ENCODE assay signal across 9 mouse cellular contexts in the genomic region with DNA sequence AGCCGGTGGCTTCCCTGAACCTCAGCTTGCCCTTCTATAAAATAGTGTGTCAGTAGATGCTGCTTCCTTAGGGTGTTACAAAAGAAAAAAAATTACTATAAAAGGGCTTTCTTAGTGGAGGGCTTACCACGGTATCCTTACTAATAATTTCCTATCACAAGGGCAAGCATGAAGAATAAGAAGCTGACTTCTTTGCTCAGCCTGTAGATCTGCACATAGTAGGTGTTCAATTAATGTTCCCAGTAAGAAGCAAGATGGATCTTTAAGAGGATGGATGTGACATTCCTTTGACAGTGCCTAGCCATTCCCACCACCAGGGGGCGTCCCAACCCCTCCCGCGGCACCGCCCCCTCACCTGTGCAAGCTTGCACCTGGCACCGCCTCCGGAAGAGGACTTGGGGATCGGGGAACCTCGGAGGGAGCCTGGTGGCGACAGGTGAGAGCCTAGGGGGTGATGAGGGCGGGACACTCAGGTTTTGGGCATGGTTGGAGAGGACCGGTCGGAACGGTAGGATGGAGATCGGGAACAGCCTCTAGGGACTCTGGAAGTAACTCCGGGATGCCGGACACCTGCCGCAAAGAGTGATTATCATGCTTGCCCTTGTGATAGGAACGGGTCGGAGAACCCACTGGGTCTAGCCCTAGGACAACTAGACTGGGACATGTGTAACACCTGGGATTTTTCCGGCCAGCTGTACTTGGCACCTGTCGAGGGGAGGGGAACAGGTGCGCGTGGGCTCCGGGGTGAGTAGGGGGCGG. TPM values are rescaled to one million over a fixed set of nuclear protein-coding genes. Genes with fewer than 3 reads are reported as not detected.
DNase-seq lines count a peak whose midpoint lies in the region; ATAC-seq lines count a peak whose summit lies in the region.
"Had no signal": no experiment of that assay in that cellular context is flagged by ENCODE, and none has a peak within 500 bp of the region (broad histone marks: within the 10 kb centered on the region; RNA-seq: fewer than 3 reads in every experiment).

Bicdl2 (plus strand) TSS at position 390 of the 759 bp plus-strand sequence.

- no peak within 1 kb of the TSS for H3K4me3 ChIP-seq in midbrain, embryonic 15.5 days
- no peak within 1 kb of the TSS for H3K4me3 ChIP-seq in midbrain, embryonic 11.5 days (ENCODE audit: low read depth, low read length)
- peak within 1 kb of the TSS; percentile 19 for H3K4me3 ChIP-seq in heart, embryonic 16.5 days (ENCODE audit: low read length)

- H3K27me3 ChIP-seq in midbrain, embryonic 15.5 days (replicated peaks) = peaks cover 42% of the 10 kb centered on the region
- H3K27me3 ChIP-seq in midbrain, embryonic 11.5 days (ENCODE audit: control insufficient read depth, insufficient read depth, low read length) = peaks cover 24% of the 10 kb centered on the region
- peaks cover 32% of the 10 kb centered on the region for H3K27me3 ChIP-seq in heart, embryonic 16.5 days (ENCODE audit: control insufficient read depth, insufficient read depth, low read length)

- peak within 1 kb of the TSS; percentile 14 for H3K4me2 ChIP-seq in midbrain, embryonic 15.5 days
- H3K4me2 ChIP-seq in midbrain, embryonic 11.5 days = no peak within 1 kb of the TSS
- H3K4me2 ChIP-seq in heart, embryonic 16.5 days (ENCODE audit: low read depth, low read length) = peak within 1 kb of the TSS; percentile 48

- 7% methylated on average over 27 of the region's 27 CpGs for WGBS in midbrain, embryonic 15.5 days
- 8% methylated on average over 27 of the region's 27 CpGs for WGBS in midbrain, embryonic 11.5 days
- 5% methylated on average over 27 of the region's 27 CpGs for WGBS in heart, embryonic 16.5 days
- 4% methylated on average over 27 of the region's 27 CpGs for whole genome bisulfite sequencing in large intestine, adult 2 months

- H3K4me1 ChIP-seq in midbrain, embryonic 15.5 days = no peaks in the 10 kb centered on the region
- H3K4me1 ChIP-seq in midbrain, embryonic 11.5 days (ENCODE audit: control insufficient read depth, insufficient read depth, low read length) = no peaks in the 10 kb centered on the region
- peaks cover 2% of the 10 kb centered on the region; the same call in 1 of the 2 replicates for H3K4me1 ChIP-seq in heart, embryonic 16.5 days (ENCODE audit: control insufficient read depth, insufficient read depth, low read length)

- DNase-seq in midbrain, embryonic 11.5 days (ENCODE audit: low spot score, missing footprints) = no peak
- DNase-seq in adrenal gland, postnatal 36 days = peak; percentile 53 to 74
- peak; percentile 69 for DNase-seq in large intestine, adult 2 months (ENCODE audit: low read depth, low spot score)
- DNase-seq in embryo, embryonic 10 days (ENCODE audit: low spot score) = no peak

- ATAC-seq in midbrain, embryonic 15.5 days (replicated peaks) = no peak
- ATAC-seq in midbrain, embryonic 11.5 days (ENCODE audit: low FRiP score) = no peak
- no peak for ATAC-seq in heart, embryonic 16.5 days (replicated peaks; ENCODE audit: extremely low read depth, insufficient read depth, low FRiP score)
- peak; percentile 52 for ATAC-seq in megakaryocyte progenitor cell, adult 5-6 weeks (replicated peaks; ENCODE audit: poor library complexity)
- ATAC-seq in monocyte, adult 5-6 weeks (replicated peaks; ENCODE audit: insufficient number of reproducible peaks, low FRiP score, low TSS enrichment, poor library complexity, severe bottlenecking) = no peak

- no peaks in the 10 kb centered on the region for H3K36me3 ChIP-seq in midbrain, embryonic 15.5 days (replicated peaks)
- H3K36me3 ChIP-seq in midbrain, embryonic 11.5 days (ENCODE audit: control insufficient read depth, insufficient read depth, low read length) = no peaks in the 10 kb centered on the region
- H3K36me3 ChIP-seq in heart, embryonic 16.5 days (ENCODE audit: control insufficient read depth, insufficient read depth) = no peaks in the 10 kb centered on the region

- H3K27ac ChIP-seq in midbrain, embryonic 15.5 days = no peak within 1 kb of the TSS
- H3K27ac ChIP-seq in midbrain, embryonic 11.5 days (ENCODE audit: low read depth, low read length) = no peak within 1 kb of the TSS
- H3K27ac ChIP-seq in heart, embryonic 16.5 days (ENCODE audit: low read length) = no peak within 1 kb of the TSS

- H3K9ac ChIP-seq in midbrain, embryonic 15.5 days = no peak within 1 kb of the TSS
- no peak within 1 kb of the TSS for H3K9ac ChIP-seq in midbrain, embryonic 11.5 days (ENCODE audit: low read length)
- peak within 1 kb of the TSS; percentile 38; the same call in 1 of the 2 replicates for H3K9ac ChIP-seq in heart, embryonic 16.5 days (ENCODE audit: low read length)

- H3K9me3 ChIP-seq in midbrain, embryonic 15.5 days = no peaks in the 10 kb centered on the region
- H3K9me3 ChIP-seq in midbrain, embryonic 11.5 days (ENCODE audit: control insufficient read depth, low read length) = no peaks in the 10 kb centered on the region
- no peaks in the 10 kb centered on the region for H3K9me3 ChIP-seq in heart, embryonic 16.5 days (replicated peaks; ENCODE audit: control insufficient read depth, low read length)

RNA-seq across cellular contexts. Expression of gene Bicdl2, which starts in this region (rescaled TPM):
- polyA plus RNA-seq in midbrain, embryonic 15.5 days (2015; fragmentation: Nextera tagmentation; extraction: Ambion mirVana) = 0.22 TPM in 1 of 2 replicates, not detected in the other
- 0.14 and 0.19 TPM in 2 replicates for polyA plus RNA-seq in midbrain, embryonic 11.5 days (2014; fragmentation: Nextera tagmentation; extraction: Ambion mirVana)
- total RNA-seq in adrenal gland, postnatal 36 days (2021) = not detected
- polyA plus RNA-seq in heart, embryonic 16.5 days (2015; fragmentation: Nextera tagmentation; extraction: Ambion mirVana) = 0.45 and 0.67 TPM in 2 replicates
- 6.1 and 6.4 TPM in 2 replicates for polyA plus RNA-seq in large intestine, adult 2 months (2012; rRNA removed)
- total RNA-seq in megakaryocyte progenitor cell, adult 5-6 weeks (2015) = not detected in 2 replicates
- total RNA-seq in megakaryocyte progenitor cell, adult 5-6 weeks (2017) = not detected in 2 replicates
- total RNA-seq in monocyte, adult 5-6 weeks (2017) = 1.4 TPM in 1 of 3 replicates, not detected in the others
- total RNA-seq: common myeloid progenitor, adult 5-6 weeks had no signal

Comparison
In these comparisons a context has a peak if more than half of its experiments do, and no peak if none do; other contexts are left out.
1. Peak in DNase-seq in adrenal gland, postnatal 36 days; RNA of the gene not detected or under 1 TPM.
2. Peak in ATAC-seq in megakaryocyte progenitor cell, adult 5-6 weeks; RNA of the gene not detected or under 1 TPM.